Mouse (Mus musculus): ENCODE measurements around the gene Zfp12. TPM values are rescaled to one million over a fixed set of nuclear protein-coding genes. Genes with fewer than 3 reads are reported as not detected.
A peak's percentile ranks its signal among the peaks of the same experiment; 100 is the strongest.

Gene Zfp12
- polyA plus RNA-seq, 1 experiment from 2014 or later, result 2.1 TPM

GRCm38 (mm10) chr5:143252039-143252438 is 17.1 kb downstream of the Zfp12 start:
- no peak overlapping the region for H3K4me3 ChIP-seq (ENCODE audit: low read depth, low read length)
- TF ChIP-seq CTCF (IDR thresholded peaks at IDR 0.05; ENCODE audit: low read depth), result no peak
- no peaks in the 10 kb centered on the region for H3K4me1 ChIP-seq (replicated peaks; ENCODE audit: control insufficient read depth, insufficient read depth, low read length)
- H3K27me3 ChIP-seq (replicated peaks; ENCODE audit: control insufficient read depth, insufficient read depth, low read length), result peaks cover 47% of the 10 kb centered on the region
- H3K9me3 ChIP-seq (ENCODE audit: control insufficient read depth), result peaks cover 6% of the 10 kb centered on the region; the same call in 1 of the 2 replicates
- no peak for ATAC-seq
- peaks cover 23% of the 10 kb centered on the region for H3K36me3 ChIP-seq (ENCODE audit: control insufficient read depth, insufficient read depth)
- 74% methylated on average over 6 of the region's 6 CpGs for WGBS
- H3K27ac ChIP-seq (ENCODE audit: low read depth, low read length), result no peak overlapping the region
- no peak overlapping the region for H3K9ac ChIP-seq (ENCODE audit: low read depth, low read length)
- no peak overlapping the region for H3K4me2 ChIP-seq (replicated peaks; ENCODE audit: low read depth)

GRCm38 (mm10) chr5:143252791-143253185 is 17.8 kb downstream of the Zfp12 start:
- Histone ChIP-seq H3K27ac (ENCODE audit: low read depth, low read length) (no peak overlapping the region), H3K9ac (ENCODE audit: low read depth, low read length) (no peak overlapping the region), H3K4me2 (replicated peaks; ENCODE audit: low read depth) (peak overlapping the region; percentile 66), H3K9me3 (ENCODE audit: control insufficient read depth) (peaks cover 6% of the 10 kb centered on the region; the same call in 1 of the 2 replicates), H3K4me1 (replicated peaks; ENCODE audit: control insufficient read depth, insufficient read depth, low read length) (no peaks in the 10 kb centered on the region), H3K4me3 (ENCODE audit: low read depth, low read length) (0 out of 2 replicates have a peak overlapping the region, but pooled peaks have one; percentile 40), H3K36me3 (ENCODE audit: control insufficient read depth, insufficient read depth) (peaks cover 17% of the 10 kb centered on the region), H3K27me3 (replicated peaks; ENCODE audit: control insufficient read depth, insufficient read depth, low read length) (peaks cover 47% of the 10 kb centered on the region)
- no peak for TF ChIP-seq CTCF (IDR thresholded peaks at IDR 0.05; ENCODE audit: low read depth)
- 69% methylated on average over 18 of the region's 18 CpGs for WGBS
- ATAC-seq, result no peak

DNA sequence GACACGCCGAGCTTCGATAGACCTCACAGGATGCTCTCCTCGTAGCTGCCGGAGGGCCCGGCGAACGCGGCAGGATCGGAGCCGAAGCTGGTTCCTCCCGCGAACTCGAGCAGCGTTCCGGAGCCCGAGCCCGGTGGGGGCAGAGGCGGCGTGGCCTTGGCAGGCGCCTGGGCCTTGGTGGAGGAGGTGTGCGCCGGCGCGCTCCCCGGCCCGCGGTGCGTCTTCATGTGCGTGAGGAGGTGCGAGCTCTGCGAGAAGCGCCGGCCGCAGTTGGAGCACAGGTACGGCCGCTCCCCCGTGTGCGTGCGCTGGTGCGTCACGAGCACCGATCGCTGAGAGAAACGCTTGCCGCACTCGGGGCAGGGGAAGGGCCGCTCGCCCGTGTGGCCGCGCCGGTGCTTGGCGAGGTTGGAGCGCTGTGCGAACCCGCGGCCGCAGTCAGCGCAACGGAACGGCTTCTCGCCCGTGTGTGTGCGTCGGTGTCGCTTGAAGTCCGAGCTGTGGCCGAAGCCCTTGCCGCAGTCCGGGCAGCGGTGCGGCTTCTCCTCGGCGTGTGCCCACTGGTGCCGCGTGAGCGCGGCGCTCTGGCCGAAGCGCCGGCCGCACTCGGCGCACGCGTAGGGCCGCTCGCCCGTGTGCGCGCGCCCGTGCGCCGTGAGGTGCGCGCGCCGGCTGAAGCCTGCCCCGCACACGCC is 18.4 kb downstream of the Zfp12 start:
- no peaks in the 10 kb centered on the region for H3K4me1 ChIP-seq (replicated peaks; ENCODE audit: control insufficient read depth, insufficient read depth, low read length)
- peak; percentile 9; the same call in 1 of the 2 replicates for ATAC-seq
- no peak overlapping the region for H3K27ac ChIP-seq (ENCODE audit: low read depth, low read length)
- peaks cover 47% of the 10 kb centered on the region for H3K27me3 ChIP-seq (replicated peaks; ENCODE audit: control insufficient read depth, insufficient read depth, low read length)
- H3K9me3 ChIP-seq (ENCODE audit: control insufficient read depth), result peaks cover 6% of the 10 kb centered on the region; the same call in 1 of the 2 replicates
- H3K36me3 ChIP-seq (ENCODE audit: control insufficient read depth, insufficient read depth), result peaks cover 18% of the 10 kb centered on the region
- peak overlapping the region; percentile 66 for H3K4me2 ChIP-seq (replicated peaks; ENCODE audit: low read depth)
- 12% methylated on average over 98 of the region's 103 CpGs for WGBS
- peak overlapping the region; percentile 40 for H3K4me3 ChIP-seq (ENCODE audit: low read depth, low read length)
- TF ChIP-seq CTCF (IDR thresholded peaks at IDR 0.05; ENCODE audit: low read depth), result no peak
- no peak overlapping the region for H3K9ac ChIP-seq (ENCODE audit: low read depth, low read length)

- peaks cover 47% of the 10 kb centered on the region for H3K27me3 ChIP-seq (replicated peaks; ENCODE audit: control insufficient read depth, insufficient read depth, low read length)
Measured at GRCm38 (mm10) chr5:143253881-143254486, 19.0 kb downstream of the Zfp12 start.

DNA sequence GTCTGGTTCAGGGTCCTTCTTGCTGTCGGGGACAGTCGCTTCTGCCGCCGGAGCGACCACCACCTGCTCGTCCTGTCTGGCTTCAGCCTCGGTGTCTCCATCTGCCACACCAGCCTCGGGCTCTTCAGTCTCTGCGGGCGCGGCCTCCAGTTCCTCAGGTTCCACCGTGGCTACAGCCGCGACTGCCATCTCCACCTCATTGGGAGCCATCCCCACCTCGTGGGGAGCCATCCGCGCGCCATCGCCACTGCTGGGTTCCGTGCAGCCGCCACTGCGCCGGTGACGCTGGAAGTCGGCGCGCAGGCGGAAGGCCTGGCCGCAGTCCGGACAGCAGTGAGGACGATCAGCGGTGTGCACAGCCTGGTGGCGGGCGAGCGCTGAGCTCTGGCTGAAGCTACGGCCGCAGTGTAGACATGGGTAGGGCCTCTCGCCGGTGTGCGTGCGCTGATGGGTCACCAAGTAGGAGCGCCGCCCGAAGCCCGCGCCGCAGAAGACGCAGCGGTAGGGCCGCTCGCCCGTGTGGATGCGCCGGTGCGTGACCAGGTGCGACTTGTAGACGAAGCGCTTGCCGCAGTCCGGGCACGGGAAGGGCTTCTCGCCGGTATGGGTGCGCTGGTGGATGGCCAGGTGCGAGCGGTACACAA is 19.6 kb downstream of the Zfp12 start:
- Histone ChIP-seq H3K4me3 (ENCODE audit: low read depth, low read length) (peak overlapping the region; percentile 40), H3K27me3 (replicated peaks; ENCODE audit: control insufficient read depth, insufficient read depth, low read length) (peaks cover 47% of the 10 kb centered on the region), H3K4me1 (replicated peaks; ENCODE audit: control insufficient read depth, insufficient read depth, low read length) (no peaks in the 10 kb centered on the region), H3K27ac (ENCODE audit: low read depth, low read length) (no peak overlapping the region), H3K4me2 (replicated peaks; ENCODE audit: low read depth) (no peak overlapping the region), H3K9ac (ENCODE audit: low read depth, low read length) (no peak overlapping the region), H3K9me3 (ENCODE audit: control insufficient read depth) (peaks cover 6% of the 10 kb centered on the region; the same call in 1 of the 2 replicates), H3K36me3 (ENCODE audit: control insufficient read depth, insufficient read depth) (peaks cover 22% of the 10 kb centered on the region)
- ATAC-seq, result no peak
- no peak for TF ChIP-seq CTCF (IDR thresholded peaks at IDR 0.05; ENCODE audit: low read depth)
- 58% methylated on average over 66 of the region's 66 CpGs for WGBS

More at GRCm38 (mm10) chr5:143253881-143254486, 19.0 kb downstream of the Zfp12 start:
- H3K4me1 ChIP-seq (replicated peaks; ENCODE audit: control insufficient read depth, insufficient read depth, low read length), result no peaks in the 10 kb centered on the region
- H3K9ac ChIP-seq (ENCODE audit: low read depth, low read length), result no peak overlapping the region
- peaks cover 22% of the 10 kb centered on the region for H3K36me3 ChIP-seq (ENCODE audit: control insufficient read depth, insufficient read depth)
- 0 out of 2 replicates have a peak, but pooled peaks have one; percentile 17 for ATAC-seq
- H3K4me2 ChIP-seq (replicated peaks; ENCODE audit: low read depth), result peak overlapping the region; percentile 66
- WGBS, result 19% methylated on average over 78 of the region's 81 CpGs
- H3K9me3 ChIP-seq (ENCODE audit: control insufficient read depth), result peaks cover 6% of the 10 kb centered on the region; the same call in 1 of the 2 replicates
- TF ChIP-seq CTCF (IDR thresholded peaks at IDR 0.05; ENCODE audit: low read depth), result no peak
- H3K27ac ChIP-seq (ENCODE audit: low read depth, low read length), result no peak overlapping the region
- H3K4me3 ChIP-seq (ENCODE audit: low read depth, low read length), result peak overlapping the region; percentile 40

GRCm38 (mm10) chr5:143255131-143255519 is 20.2 kb downstream of the Zfp12 start:
- H3K9me3 ChIP-seq (ENCODE audit: control insufficient read depth), result peaks cover 6% of the 10 kb centered on the region; the same call in 1 of the 2 replicates
- no peaks in the 10 kb centered on the region for H3K4me1 ChIP-seq (replicated peaks; ENCODE audit: control insufficient read depth, insufficient read depth, low read length)
- WGBS, result 76% methylated on average over 24 of the region's 24 CpGs
- H3K27ac ChIP-seq (ENCODE audit: low read depth, low read length), result no peak overlapping the region
- peaks cover 47% of the 10 kb centered on the region for H3K27me3 ChIP-seq (replicated peaks; ENCODE audit: control insufficient read depth, insufficient read depth, low read length)
- H3K4me3 ChIP-seq (ENCODE audit: low read depth, low read length), result no peak overlapping the region
- H3K9ac ChIP-seq (ENCODE audit: low read depth, low read length), result no peak overlapping the region
- H3K36me3 ChIP-seq (ENCODE audit: control insufficient read depth, insufficient read depth), result peaks cover 22% of the 10 kb centered on the region
- TF ChIP-seq CTCF (IDR thresholded peaks at IDR 0.05; ENCODE audit: low read depth), result no peak
- H3K4me2 ChIP-seq (replicated peaks; ENCODE audit: low read depth), result no peak overlapping the region
- ATAC-seq, result no peak
